Mouse (Mus musculus): ENCODE data around the gene Slc29a1. TPM values are rescaled to one million over a fixed set of nuclear protein-coding genes. Genes with fewer than 3 reads are reported as not detected.

Slc29a1 gene
- polyA plus RNA-seq, 1 experiment from 2014 or later = 47.9 TPM

DNA sequence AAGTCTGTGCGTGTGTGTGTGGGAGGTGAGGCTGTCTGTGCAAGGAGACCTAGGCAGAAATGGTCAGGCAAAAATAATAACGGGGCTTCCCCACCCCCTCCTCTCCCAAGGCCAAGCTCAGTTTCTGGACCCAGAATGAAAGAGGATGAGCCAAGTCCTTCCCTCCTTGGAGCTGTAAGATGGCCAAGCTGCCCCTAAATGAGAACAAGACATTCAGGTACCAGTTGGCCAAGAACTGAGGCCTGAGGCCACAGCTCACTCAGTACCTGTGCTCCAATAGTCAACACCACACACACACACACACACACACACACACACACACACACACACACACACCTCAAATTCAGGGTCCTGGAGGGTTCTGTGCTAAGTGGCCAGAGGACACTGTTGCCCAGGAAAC, 56.7 kb downstream of the Slc29a1 start:
- Histone ChIP-seq H3K4me2 (replicated peaks) (no peak overlapping the region), H3K4me3 (no peak overlapping the region), H3K9ac (no peak overlapping the region), H3K27me3 (replicated peaks) (peaks cover 68% of the 10 kb centered on the region), H3K27ac (no peak overlapping the region), H3K36me3 (peaks cover 19% of the 10 kb centered on the region), H3K9me3 (no peaks in the 10 kb centered on the region), H3K4me1 (peaks cover 26% of the 10 kb centered on the region)
- ATAC-seq (ENCODE audit: low FRiP score, low read depth) = no peak
- WGBS = 82% methylated on average over 2 of the region's 2 CpGs

DNA sequence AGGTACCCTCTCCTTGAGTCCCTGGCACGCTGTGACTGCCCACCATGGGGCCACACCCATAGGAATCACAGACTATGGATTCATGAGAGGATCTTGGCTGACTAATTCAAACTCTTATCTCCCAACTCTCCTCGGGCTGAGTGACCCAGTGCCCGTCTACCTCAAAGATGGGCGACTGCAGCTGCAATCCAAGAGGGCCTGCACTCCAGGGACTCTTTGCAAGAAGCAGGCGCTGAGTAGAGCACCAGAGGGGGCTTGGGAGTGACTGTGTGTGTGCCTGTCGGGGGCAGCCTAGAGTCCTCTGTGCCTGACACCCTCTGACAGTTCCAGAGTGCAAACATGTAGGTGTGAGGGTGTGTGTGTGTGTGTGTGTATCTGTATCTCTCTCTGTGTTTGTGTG, 57.3 kb downstream of the Slc29a1 start:
- Histone ChIP-seq H3K4me2 (replicated peaks) (no peak overlapping the region), H3K27ac (no peak overlapping the region), H3K9me3 (no peaks in the 10 kb centered on the region), H3K4me1 (peaks cover 26% of the 10 kb centered on the region), H3K9ac (no peak overlapping the region), H3K36me3 (peaks cover 19% of the 10 kb centered on the region), H3K27me3 (replicated peaks) (peaks cover 62% of the 10 kb centered on the region), H3K4me3 (no peak overlapping the region)
- WGBS = 48% methylated on average over 6 of the region's 6 CpGs
- ATAC-seq (ENCODE audit: low FRiP score, low read depth) = no peak

DNA sequence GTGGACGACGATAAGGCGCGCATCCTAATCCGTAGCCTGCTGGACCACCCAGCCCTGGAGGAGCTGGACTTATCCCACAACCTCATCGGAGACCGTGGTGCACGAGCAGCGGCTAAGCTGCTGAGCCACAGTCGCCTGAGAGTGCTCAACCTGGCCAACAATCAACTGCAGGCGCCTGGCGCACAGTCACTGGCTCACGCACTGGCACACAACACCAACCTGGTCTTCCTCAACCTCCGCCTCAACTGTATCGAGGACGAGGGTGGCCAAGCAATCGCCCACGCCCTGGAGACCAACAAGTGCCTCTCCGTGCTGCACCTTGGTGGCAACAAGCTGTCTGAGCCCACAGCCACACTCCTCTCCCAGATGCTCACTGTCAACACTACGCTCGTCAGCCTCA, 59.7 kb downstream of the Slc29a1 start:
- H3K27me3 ChIP-seq (replicated peaks) = peaks cover 55% of the 10 kb centered on the region
- H3K4me3 ChIP-seq = no peak overlapping the region
- no peak overlapping the region for H3K9ac ChIP-seq
- ATAC-seq (ENCODE audit: low FRiP score, low read depth) = no peak
- H3K9me3 ChIP-seq = no peaks in the 10 kb centered on the region
- H3K27ac ChIP-seq = no peak overlapping the region
- H3K4me2 ChIP-seq (replicated peaks) = no peak overlapping the region
- peaks cover 14% of the 10 kb centered on the region for H3K4me1 ChIP-seq
- peaks cover 2% of the 10 kb centered on the region; the same call in 1 of the 2 replicates for H3K36me3 ChIP-seq
- WGBS = 81% methylated on average over 21 of the region's 21 CpGs

DNA sequence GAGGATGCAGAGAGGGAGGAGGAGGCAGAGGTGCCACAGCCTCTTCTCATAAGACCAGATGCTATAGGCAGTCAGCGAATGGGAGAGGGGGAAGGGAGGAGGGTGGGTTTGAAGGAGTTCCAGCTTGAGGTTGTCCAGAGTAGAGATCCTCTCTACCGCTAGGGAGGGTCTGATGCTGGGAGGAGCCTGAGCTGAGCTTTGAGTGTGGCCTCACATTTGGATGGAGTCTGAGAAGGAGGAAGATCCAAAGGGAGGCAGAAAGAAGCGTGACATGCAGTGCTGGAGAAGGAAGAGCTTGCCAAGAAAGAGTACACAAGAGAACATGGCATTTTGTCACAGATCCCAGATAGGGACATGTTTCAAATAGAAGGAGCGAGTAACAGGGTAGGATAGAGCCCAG, 61.0 kb downstream of the Slc29a1 start:
- H3K27me3 ChIP-seq (replicated peaks) = peaks cover 53% of the 10 kb centered on the region
- no peak overlapping the region for H3K4me2 ChIP-seq (replicated peaks)
- H3K4me1 ChIP-seq = peaks cover 1% of the 10 kb centered on the region; the same call in 1 of the 2 replicates
- no peak overlapping the region for H3K9ac ChIP-seq
- no peak overlapping the region for H3K27ac ChIP-seq
- WGBS = 67% methylated on average over 4 of the region's 4 CpGs
- no peaks in the 10 kb centered on the region for H3K36me3 ChIP-seq
- H3K4me3 ChIP-seq = no peak overlapping the region
- no peaks in the 10 kb centered on the region for H3K9me3 ChIP-seq
- no peak for ATAC-seq (ENCODE audit: low FRiP score, low read depth)

DNA sequence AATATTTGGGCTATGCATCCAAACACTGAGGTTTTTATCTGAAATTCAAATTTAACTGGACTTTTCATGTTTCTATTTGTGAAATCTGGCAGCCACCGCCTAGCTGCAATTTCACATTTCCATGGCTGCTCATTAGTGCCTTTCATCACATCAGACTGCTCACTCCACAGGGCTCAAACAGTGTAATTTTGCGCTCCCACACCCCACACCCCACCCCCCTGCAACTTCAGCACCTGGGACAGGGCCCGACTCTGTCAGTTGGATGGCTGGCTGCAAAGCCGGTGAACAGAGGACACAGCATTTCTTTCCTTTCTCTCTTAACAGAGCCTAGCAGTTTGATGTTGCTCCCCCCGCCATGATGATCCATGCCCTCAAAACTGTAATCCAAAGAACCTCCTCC, 63.1 kb downstream of the Slc29a1 start:
- Histone ChIP-seq H3K27ac (no peak overlapping the region), H3K4me2 (replicated peaks) (no peak overlapping the region), H3K27me3 (replicated peaks) (peaks cover 43% of the 10 kb centered on the region), H3K9ac (no peak overlapping the region), H3K4me3 (no peak overlapping the region), H3K9me3 (no peaks in the 10 kb centered on the region), H3K4me1 (no peaks in the 10 kb centered on the region), H3K36me3 (no peaks in the 10 kb centered on the region)
- 16% methylated on average over 5 of the region's 5 CpGs for WGBS
- no peak for ATAC-seq (ENCODE audit: low FRiP score, low read depth)

Other genes with a start within 250 kb of the Slc29a1 start
- gene Cdc5l, start 165.9 kb downstream of the Slc29a1 start, polyA plus RNA-seq (2016; fragmentation: Nextera tagmentation; extraction: Ambion mirVana) = 68.1 and 71.8 TPM in 2 replicates
- 1.2 and 1.3 TPM in 2 replicates for gene Spats1, start 124.2 kb downstream of the Slc29a1 start, polyA plus RNA-seq (2016; fragmentation: Nextera tagmentation; extraction: Ambion mirVana)
- 23.6 and 25.4 TPM in 2 replicates for gene Aars2, start 92.8 kb downstream of the Slc29a1 start, polyA plus RNA-seq (2016; fragmentation: Nextera tagmentation; extraction: Ambion mirVana)
- gene Tcte1, start 76.2 kb downstream of the Slc29a1 start, polyA plus RNA-seq (2016; fragmentation: Nextera tagmentation; extraction: Ambion mirVana) = 1.9 TPM in 2 replicates
- 10.5 and 13.1 TPM in 2 replicates for gene Tmem151b, start 49.9 kb downstream of the Slc29a1 start, polyA plus RNA-seq (2016; fragmentation: Nextera tagmentation; extraction: Ambion mirVana)
- gene Nfkbie, start 43.9 kb downstream of the Slc29a1 start, polyA plus RNA-seq (2016; fragmentation: Nextera tagmentation; extraction: Ambion mirVana) = 7.4 and 7.5 TPM in 2 replicates
- gene Slc35b2, start 35.7 kb downstream of the Slc29a1 start, polyA plus RNA-seq (2016; fragmentation: Nextera tagmentation; extraction: Ambion mirVana) = 87.6 and 90.5 TPM in 2 replicates
- gene Hsp90ab1, start 26.3 kb downstream of the Slc29a1 start, polyA plus RNA-seq (2016; fragmentation: Nextera tagmentation; extraction: Ambion mirVana) = 1,381 and 1,470 TPM in 2 replicates
- gene Mymx, start 2.5 kb upstream of the Slc29a1 start, polyA plus RNA-seq (2016; fragmentation: Nextera tagmentation; extraction: Ambion mirVana) = 4.4 and 6.8 TPM in 2 replicates
- gene Capn11, start 59.7 kb upstream of the Slc29a1 start, polyA plus RNA-seq (2016; fragmentation: Nextera tagmentation; extraction: Ambion mirVana) = 1.1 and 1.4 TPM in 2 replicates
- gene Mrpl14, start 86.7 kb upstream of the Slc29a1 start, polyA plus RNA-seq (2016; fragmentation: Nextera tagmentation; extraction: Ambion mirVana) = 101 and 102 TPM in 2 replicates
- gene Tmem63b, start 87.3 kb upstream of the Slc29a1 start, polyA plus RNA-seq (2016; fragmentation: Nextera tagmentation; extraction: Ambion mirVana) = 106 and 108 TPM in 2 replicates
- not detected in 2 replicates for gene 1600014C23Rik, start 134.2 kb upstream of the Slc29a1 start, polyA plus RNA-seq (2016; fragmentation: Nextera tagmentation; extraction: Ambion mirVana)

Data from neural tube, embryonic 12.5 days (tissue).